In the genomic region with DNA sequence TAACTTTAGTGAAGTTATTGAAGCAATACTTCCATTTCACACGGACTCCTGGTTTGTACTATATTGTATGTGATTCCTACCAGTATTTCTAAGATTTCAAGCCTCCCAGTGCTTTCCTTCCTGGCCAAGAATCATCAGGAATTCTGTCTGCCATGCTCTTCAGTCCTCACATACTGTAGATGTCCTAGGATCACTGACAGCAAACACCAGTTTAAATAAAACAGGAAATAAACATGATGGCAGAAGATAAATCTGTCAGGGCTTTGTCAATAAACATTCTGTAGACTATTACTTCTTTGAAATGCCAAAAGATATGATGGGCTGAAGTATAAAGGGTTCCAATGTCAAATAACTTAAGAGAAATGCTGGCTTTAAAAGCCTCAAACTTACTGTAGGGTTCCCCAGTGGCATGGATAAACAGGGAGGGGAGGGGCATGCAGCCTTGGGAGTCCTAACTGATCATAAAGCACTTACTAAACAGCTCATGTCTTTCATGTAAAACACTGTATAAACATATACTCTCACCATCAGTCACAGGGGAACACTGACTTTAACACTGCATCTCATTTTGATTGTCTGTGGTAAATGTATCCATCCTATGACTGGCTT, we compare ENCODE assay signal across 18 mouse cellular contexts.
"Had no signal": no experiment of that assay in that cellular context is flagged by ENCODE, and none has a peak within 500 bp of the region (broad histone marks: within the 10 kb centered on the region; RNA-seq: fewer than 3 reads in every experiment).

No protein-coding gene starts in this region.

- H3K27ac ChIP-seq: intestine, embryonic 15.5 days; kidney, embryonic 15.5 days; left cerebral cortex, adult 2 months; liver, embryonic 13.5 days; neural tube, embryonic 15.5 days; stomach, embryonic 15.5 days had no signal

- H3K9ac ChIP-seq: intestine, embryonic 15.5 days; kidney, embryonic 15.5 days; liver, embryonic 13.5 days; neural tube, embryonic 15.5 days; stomach, embryonic 15.5 days had no signal

- H3K4me1 ChIP-seq: intestine, embryonic 15.5 days; liver, embryonic 13.5 days; megakaryocyte, embryonic 14.5 days had no signal

- ATAC-seq: intestine, embryonic 15.5 days had no signal

- H3K27me3 ChIP-seq: intestine, embryonic 15.5 days; kidney, embryonic 15.5 days; neural tube, embryonic 15.5 days; stomach, embryonic 15.5 days had no signal

- H3K36me3 ChIP-seq: intestine, embryonic 15.5 days; kidney, embryonic 15.5 days; liver, embryonic 13.5 days; neural tube, embryonic 15.5 days; stomach, embryonic 15.5 days had no signal

- H3K9me3 ChIP-seq: intestine, embryonic 15.5 days; kidney, embryonic 15.5 days; liver, embryonic 13.5 days; megakaryocyte, embryonic 14.5 days; neural tube, embryonic 15.5 days; stomach, embryonic 15.5 days had no signal

- H3K4me3 ChIP-seq: intestine, embryonic 15.5 days; kidney, embryonic 15.5 days; left cerebral cortex, adult 2 months; liver, embryonic 13.5 days; megakaryocyte, embryonic 14.5 days; myocyte; neural tube, embryonic 15.5 days; stomach, embryonic 15.5 days had no signal

- DNase-seq: kidney, adult 11 months; kidney, adult 8-10 months; kidney, postnatal 10 days; kidney, postnatal 36 days; layer of hippocampus, postnatal 36 days; liver, embryonic 13.5 days; right cerebral cortex, adult 18-20 months; right cerebral cortex, postnatal 14 days; right cerebral cortex, postnatal 4 days; thymus, postnatal 25 days had no signal

- H3K4me2 ChIP-seq: intestine, embryonic 15.5 days; kidney, embryonic 15.5 days; liver, embryonic 13.5 days; midbrain, embryonic 11.5 days; neural tube, embryonic 15.5 days; stomach, embryonic 15.5 days had no signal
